Mouse (Mus musculus) liver, embryonic 14.5 days (tissue): ENCODE data around the gene Foxj1.

Experiments
- CTCF ChIP-seq: IDR thresholded peaks from 2 replicates; pipeline ENCODE4 v1.5.1; 2016; ENCODE audit warnings: antibody characterized with exemption, low read depth, control low read depth
- EP300 ChIP-seq: IDR thresholded peaks from 2 replicates; pipeline ENCODE4 v1.6.1; 2016; ENCODE audit warnings: antibody characterized with exemption, low read depth

DNA sequence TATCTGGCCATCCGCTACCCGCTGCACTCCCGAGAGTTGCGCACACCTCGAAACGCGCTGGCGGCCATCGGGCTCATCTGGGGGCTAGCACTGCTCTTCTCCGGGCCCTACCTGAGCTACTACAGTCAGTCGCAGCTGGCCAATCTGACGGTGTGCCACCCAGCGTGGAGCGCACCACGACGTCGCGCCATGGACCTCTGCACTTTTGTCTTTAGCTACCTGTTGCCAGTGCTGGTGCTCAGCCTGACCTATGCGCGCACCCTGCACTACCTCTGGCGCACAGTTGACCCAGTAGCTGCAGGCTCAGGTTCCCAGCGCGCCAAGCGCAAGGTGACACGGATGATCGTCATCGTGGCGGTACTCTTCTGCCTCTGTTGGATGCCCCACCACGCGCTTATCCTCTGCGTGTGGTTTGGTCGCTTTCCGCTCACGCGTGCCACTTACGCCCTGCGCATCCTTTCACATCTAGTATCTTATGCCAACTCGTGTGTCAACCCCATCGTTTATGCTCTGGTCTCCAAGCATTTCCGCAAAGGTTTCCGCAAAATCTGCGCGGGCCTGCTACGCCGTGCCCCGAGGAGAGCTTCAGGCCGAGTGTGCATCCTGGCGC, 52.2 kb downstream of the Foxj1 start:
- TF ChIP-seq CTCF (no peak), EP300 (no peak)
